Comparison of ENCODE assay signal across 17 mouse cellular contexts in genomic region chr19:48308341-48308740, GRCm38 (mm10).
"Had no signal": no experiment of that assay in that cellular context is flagged by ENCODE, and none has a peak within 500 bp of the region (broad histone marks: within the 10 kb centered on the region; RNA-seq: fewer than 3 reads in every experiment).

No protein-coding gene starts in this region.

- ATAC-seq: hindbrain, postnatal 0 days; intestine, embryonic 16.5 days had no signal

- DNase-seq: gastrocnemius, postnatal 14 days; gastrocnemius, postnatal 36 days; heart, adult 11 months; heart, adult 2 months; heart, postnatal 14 days; heart, postnatal 36 days; kidney, adult 11 months; kidney, adult 2 months; kidney, adult 9 months; kidney, postnatal 14 days; kidney, postnatal 36 days; layer of hippocampus, adult 9-11 months; layer of hippocampus, postnatal 36 days; left cerebral cortex, postnatal 4 days; liver, embryonic 13.5 days had no signal
